Mouse (Mus musculus) gastrocnemius, adult 18-20 months (tissue): ENCODE results near the gene Sned1. TPM values are rescaled to one million over a fixed set of nuclear protein-coding genes. Genes with fewer than 3 reads are reported as not detected.
"Not testable (repeated sequence)": the region's sequence is repeated elsewhere in the genome, so short reads cannot be mapped to it uniquely, and the experiment has no call there.

Experiments used
- DNase-seq: peaks from one replicate; pipeline ENCODE4 v3.0.0; 2021; ENCODE audit warnings: low spot score
- total RNA-seq, 2 experiments: library from RNA; stranded (reverse); gene quantifications; 2 replicates each; pipeline ENCODE4 v1.2.3; 2021

Gene Sned1
- total RNA-seq, 2 experiments from 2014 or later, result 3.7 to 4.1 TPM

GRCm38 (mm10) chr1:93227976-93228365 is 7.7 kb upstream of the Sned1 start:
- DNase-seq, result no peak

GRCm38 (mm10) chr1:93229221-93229620 is 6.4 kb upstream of the Sned1 start:
- peak; percentile 54 for DNase-seq

- no peak for DNase-seq
Observed at GRCm38 (mm10) chr1:93229626-93230025, 6.0 kb upstream of the Sned1 start.

- DNase-seq, result no peak
Observed at GRCm38 (mm10) chr1:93236545-93236924, 894 bp downstream of the Sned1 start.

GRCm38 (mm10) chr1:93237676-93238075 is 2.0 kb downstream of the Sned1 start:
- DNase-seq, result no peak

- no peak for DNase-seq
Observed at GRCm38 (mm10) chr1:93238201-93238600, 2.6 kb downstream of the Sned1 start.

- DNase-seq, result no peak
Observed at GRCm38 (mm10) chr1:93245936-93246335, 10.3 kb downstream of the Sned1 start.

- no peak for DNase-seq
Observed at GRCm38 (mm10) chr1:93252586-93252985, 16.9 kb downstream of the Sned1 start.

GRCm38 (mm10) chr1:93255761-93256160 is 20.1 kb downstream of the Sned1 start:
- no peak for DNase-seq

GRCm38 (mm10) chr1:93257560-93257959 is 21.9 kb downstream of the Sned1 start:
- no peak for DNase-seq

- no peak for DNase-seq
Observed at GRCm38 (mm10) chr1:93267207-93267606, 31.6 kb downstream of the Sned1 start.

- no peak for DNase-seq
Observed at GRCm38 (mm10) chr1:93268246-93268645, 32.6 kb downstream of the Sned1 start.

GRCm38 (mm10) chr1:93270516-93271240 is 35.0 kb downstream of the Sned1 start:
- DNase-seq, result no peak

- DNase-seq, result no peak
Observed at GRCm38 (mm10) chr1:93271751-93272150, 36.1 kb downstream of the Sned1 start.

GRCm38 (mm10) chr1:93272409-93272821 is 36.8 kb downstream of the Sned1 start:
- no peak for DNase-seq

- no peak for DNase-seq
Observed at GRCm38 (mm10) chr1:93275561-93275960, 39.9 kb downstream of the Sned1 start.

- no peak for DNase-seq
Observed at GRCm38 (mm10) chr1:93277041-93277440, 41.4 kb downstream of the Sned1 start.

- DNase-seq, result no peak
Observed at GRCm38 (mm10) chr1:93289678-93290214, 54.1 kb downstream of the Sned1 start.

- no peak for DNase-seq
Observed at GRCm38 (mm10) chr1:93290956-93291355, 55.3 kb downstream of the Sned1 start.

GRCm38 (mm10) chr1:93291591-93291990 is 56.0 kb downstream of the Sned1 start:
- no peak for DNase-seq

- DNase-seq, result no peak
Observed at GRCm38 (mm10) chr1:93292006-93292405, 56.4 kb downstream of the Sned1 start.

GRCm38 (mm10) chr1:93294491-93294890 is 58.9 kb downstream of the Sned1 start:
- DNase-seq, result not testable (repeated sequence)

- no peak for DNase-seq
Observed at GRCm38 (mm10) chr1:93299791-93300190, 64.2 kb downstream of the Sned1 start.
